Mouse (Mus musculus): ENCODE measurements at regions not wholly inside any gene's neighbourhood (a gene's known extent, or its start where the extent isn't known, plus 50 kb on each side); places are given as distances from the start of the nearest gene placed in this dataset.

DNA sequence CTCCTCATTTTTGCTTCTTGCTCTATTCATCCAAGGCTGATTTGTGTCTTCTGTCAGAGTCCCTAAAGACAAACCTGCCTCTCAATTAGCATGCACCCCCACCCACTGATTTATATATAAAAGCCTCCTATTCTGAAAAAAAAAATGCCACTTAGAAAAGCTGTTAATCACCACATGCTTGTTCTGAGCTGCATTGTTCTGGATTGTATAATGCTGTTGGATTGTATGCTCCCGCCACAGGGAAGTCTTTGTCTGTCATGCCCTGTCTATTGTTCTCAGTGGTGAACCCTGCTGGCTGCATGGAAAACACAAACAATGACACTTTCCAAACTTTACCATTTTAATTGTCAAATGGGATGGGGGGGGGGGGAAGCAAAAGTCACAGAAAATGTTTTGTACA is 831.9 kb upstream of the Tenm2 start:
- TF ChIP-seq POLR2A (IDR thresholded peaks at IDR 0.05; ENCODE audit: borderline replicate concordance, insufficient read depth, low read length) (no peak), CTCF (IDR thresholded peaks at IDR 0.05; ENCODE audit: borderline replicate concordance, insufficient read depth, low read depth, low read length) (no peak)
